Mouse (Mus musculus) left cerebral cortex, postnatal 4 days (tissue): ENCODE measurements at regions not wholly inside any gene's neighbourhood (a gene's known extent, or its start where the extent isn't known, plus 50 kb on each side); places are given as distances from the start of the nearest gene placed in this dataset.

Experiments used
- DNase-seq: peaks from one replicate; pipeline ENCODE4 v3.0.0-alpha.2; 2022
- intact Hi-C: fragments of 180-260 bp; cut with DNase I; formaldehyde crosslinking; loops from one replicate; pipeline ENCODE4 v1.15.1; 2025

- DNase-seq, result no peak
- intact Hi-C loops, result no loop called here
Observed at GRCm38 (mm10) chr3:17772886-17773285, 175.3 kb upstream of the Cypt12 start.

- intact Hi-C loops, result no loop called here
- no peak for DNase-seq
Observed at GRCm38 (mm10) chr3:17779152-17779551, 169.1 kb upstream of the Cypt12 start.

GRCm38 (mm10) chr3:17784076-17784475 lies 164.1 kb upstream of the Cypt12 start:
- DNase-seq, result no peak

GRCm38 (mm10) chr3:17784587-17784986 lies 163.6 kb upstream of the Cypt12 start:
- intact Hi-C loops, result no loop called here
- DNase-seq, result no peak

More at GRCm38 (mm10) chr3:17784076-17784475, 164.1 kb upstream of the Cypt12 start:
- intact Hi-C loops, result no loop called here

GRCm38 (mm10) chr3:17785106-17786022 lies 162.8 kb upstream of the Cypt12 start:
- no peak for DNase-seq

GRCm38 (mm10) chr3:17786023-17786720 lies 162.0 kb upstream of the Cypt12 start:
- peak; percentile 60 for DNase-seq

More at GRCm38 (mm10) chr3:17785106-17786022, 162.8 kb upstream of the Cypt12 start:
- intact Hi-C loops, result no loop called here

GRCm38 (mm10) chr3:17786721-17787442 lies 161.3 kb upstream of the Cypt12 start:
- intact Hi-C loops, result no loop called here
- peak; percentile 51 for DNase-seq

More at GRCm38 (mm10) chr3:17786023-17786720, 162.0 kb upstream of the Cypt12 start:
- intact Hi-C loops, result no loop called here

GRCm38 (mm10) chr3:17787443-17788333 lies 160.5 kb upstream of the Cypt12 start:
- intact Hi-C loops, result no loop called here

GRCm38 (mm10) chr3:17788334-17788720 lies 159.9 kb upstream of the Cypt12 start:
- no peak for DNase-seq
- intact Hi-C loops, result no loop called here

More at GRCm38 (mm10) chr3:17787443-17788333, 160.5 kb upstream of the Cypt12 start:
- DNase-seq, result no peak

GRCm38 (mm10) chr3:17788778-17789299 lies 159.4 kb upstream of the Cypt12 start:
- DNase-seq, result no peak
- intact Hi-C loops, result no loop called here

GRCm38 (mm10) chr3:17789454-17790196 lies 158.6 kb upstream of the Cypt12 start:
- no peak for DNase-seq
- intact Hi-C loops, result loop anchor here (2.0 to 5.0 kb wide), 3 partner anchors 167 to 969 kb away; no protein-coding TSS in a partner anchor

GRCm38 (mm10) chr3:17790331-17790730 lies 157.9 kb upstream of the Cypt12 start:
- intact Hi-C loops, result loop anchor here (2.0 to 5.0 kb wide), 3 partner anchors 168 to 970 kb away; no protein-coding TSS in a partner anchor
- no peak for DNase-seq

- intact Hi-C loops, result loop anchor here (2.0 to 5.0 kb wide), 3 partner anchors 169 to 970 kb away; no protein-coding TSS in a partner anchor
- no peak for DNase-seq
Observed at GRCm38 (mm10) chr3:17790816-17791215, 157.4 kb upstream of the Cypt12 start.

GRCm38 (mm10) chr3:17791381-17792320 lies 156.6 kb upstream of the Cypt12 start:
- DNase-seq, result no peak

GRCm38 (mm10) chr3:17792537-17793039 lies 155.6 kb upstream of the Cypt12 start:
- intact Hi-C loops, result loop anchor here (5.0 kb wide), 2 partner anchors 170 to 465 kb away; no protein-coding TSS in a partner anchor
- no peak for DNase-seq

More at GRCm38 (mm10) chr3:17791381-17792320, 156.6 kb upstream of the Cypt12 start:
- intact Hi-C loops, result loop anchor here (2.0 to 5.0 kb wide), 3 partner anchors 169 to 971 kb away; no protein-coding TSS in a partner anchor

- intact Hi-C loops, result loop anchor here (2.0 to 5.0 kb wide), 3 partner anchors 171 to 855 kb away; no protein-coding TSS in a partner anchor
Observed at GRCm38 (mm10) chr3:17793646-17794250, 154.5 kb upstream of the Cypt12 start.

More at GRCm38 (mm10) chr3:17793646-17794250, 154.5 kb upstream of the Cypt12 start:
- DNase-seq, result peak; percentile 66
